Mouse (Mus musculus) kidney, adult 2 months (tissue): ENCODE measurements around the gene Tmod2. TPM values are rescaled to one million over a fixed set of nuclear protein-coding genes. Genes with fewer than 3 reads are reported as not detected.
"Not testable (repeated sequence)": the region's sequence is repeated elsewhere in the genome, so short reads cannot be mapped to it uniquely, and the experiment has no call there.

Experiments
- DNase-seq: peaks from one replicate; pipeline ENCODE4 v3.0.0; 2021
- H3K27ac ChIP-seq: fragments of 200-500 bp; 2 replicates; pipeline ENCODE4 v1.5.1; 2012; ENCODE audit warnings: low read depth, low read length, control low read depth, inconsistent platforms; ENCODE audit not compliant: insufficient read depth
- H3K27me3 ChIP-seq: fragments of 200-500 bp; replicated peaks from 2 replicates; pipeline ENCODE4 v1.6.1; 2012; ENCODE audit warnings: mild to moderate bottlenecking, moderate library complexity, low read length, inconsistent platforms; ENCODE audit not compliant: control insufficient read depth, insufficient read depth
- H3K36me3 ChIP-seq: fragments of 200-500 bp; 2 replicates; pipeline ENCODE4 v1.6.1; 2012; ENCODE audit warnings: mild to moderate bottlenecking, moderate library complexity, low read length, inconsistent platforms; ENCODE audit not compliant: control insufficient read depth, insufficient read depth
- H3K4me1 ChIP-seq: fragments of 200-500 bp; 2 replicates; pipeline ENCODE4 v1.6.1; 2011; ENCODE audit warnings: low read length; ENCODE audit not compliant: control insufficient read depth, insufficient read depth
- H3K4me3 ChIP-seq: fragments of 200-500 bp; 2 replicates; pipeline ENCODE4 v1.5.1; 2011; ENCODE audit warnings: mild to moderate bottlenecking, low read depth, low read length, control low read depth; ENCODE audit not compliant: insufficient read depth
- CTCF ChIP-seq: fragments of 200-500 bp; conservative IDR thresholded peaks from 2 replicates; pipeline ENCODE4 v1.5.1; 2011; ENCODE audit warnings: low read depth, mild to moderate bottlenecking, control low read depth, low read length, moderate library complexity, mixed read lengths; ENCODE audit not compliant: insufficient read depth, insufficient read length
- POLR2A ChIP-seq: fragments of 200-500 bp; IDR thresholded peaks from one replicate; pipeline ENCODE4 v1.6.1; 2011; ENCODE audit warnings: low read depth, low read length, control low read depth
- WGBS: fragments of 180-500 bp; shearing (Covaris S2); methylation state at CpG from one replicate; pipeline ENCODE4 v1.1.7; 2018; 5-methylcytosine and 5-hydroxymethylcytosine counted together
- polyA plus RNA-seq: library from polyadenylated mRNA; depleted of rRNA; stranded (reverse); fragments of >200 nt; gene quantifications from 2 replicates; pipeline ENCODE4 v1.2.3, GENCODE M21; 2012

The Tmod2 gene
- polyA plus RNA-seq, 1 experiment: 0.38 TPM

GRCm38 (mm10) chr9:75545514-75545913 lies 65.6 kb downstream of the Tmod2 start:
- TF ChIP-seq POLR2A (no peak), CTCF (no peak)
- H3K27ac ChIP-seq: no peak overlapping the region

GRCm38 (mm10) chr9:75541497-75541896 lies 69.6 kb downstream of the Tmod2 start:
- peak overlapping the region; percentile 70; the same call in 1 of the 2 replicates for H3K27ac ChIP-seq
- H3K4me3 ChIP-seq: no peak overlapping the region
- TF ChIP-seq POLR2A: no peak
- no peak for TF ChIP-seq CTCF
- 10% methylated on average over 5 of the region's 5 CpGs for WGBS
- peak; percentile 26 for DNase-seq
- no peaks in the 10 kb centered on the region for H3K27me3 ChIP-seq
- peaks cover 8% of the 10 kb centered on the region; the same call in 1 of the 2 replicates for H3K4me1 ChIP-seq
- H3K36me3 ChIP-seq: no peaks in the 10 kb centered on the region

More at GRCm38 (mm10) chr9:75545514-75545913, 65.6 kb downstream of the Tmod2 start:
- Histone ChIP-seq H3K36me3 (no peaks in the 10 kb centered on the region), H3K4me1 (peaks cover 8% of the 10 kb centered on the region; the same call in 1 of the 2 replicates), H3K27me3 (no peaks in the 10 kb centered on the region), H3K4me3 (no peak overlapping the region)
- no peak for DNase-seq
- WGBS: 84% methylated on average over 8 of the region's 8 CpGs

- no peak for DNase-seq
- Histone ChIP-seq H3K27me3 (no peaks in the 10 kb centered on the region), H3K4me1 (peaks cover 3% of the 10 kb centered on the region; the same call in 1 of the 2 replicates), H3K36me3 (no peaks in the 10 kb centered on the region), H3K4me3 (no peak overlapping the region), H3K27ac (no peak overlapping the region)
- WGBS: 88% methylated on average over 1 of the region's 1 CpGs
- TF ChIP-seq POLR2A: no peak
- no peak for TF ChIP-seq CTCF
Observed at GRCm38 (mm10) chr9:75536422-75536821, 74.7 kb downstream of the Tmod2 start.

GRCm38 (mm10) chr9:75534431-75534962 lies 76.6 kb downstream of the Tmod2 start:
- no peak overlapping the region for H3K4me3 ChIP-seq
- 85% methylated on average over 8 of the region's 8 CpGs for WGBS
- no peak for TF ChIP-seq CTCF
- TF ChIP-seq POLR2A: no peak

GRCm38 (mm10) chr9:75532989-75533388 lies 78.1 kb downstream of the Tmod2 start:
- DNase-seq, H3K4me3 ChIP-seq, H3K27ac ChIP-seq, H3K4me1 ChIP-seq, H3K27me3 ChIP-seq, H3K36me3 ChIP-seq: not testable (repeated sequence)
- 73% methylated on average over 9 of the region's 9 CpGs for WGBS

More at GRCm38 (mm10) chr9:75534431-75534962, 76.6 kb downstream of the Tmod2 start:
- DNase-seq: no peak
- Histone ChIP-seq H3K27ac (no peak overlapping the region), H3K27me3 (no peaks in the 10 kb centered on the region), H3K36me3 (peaks cover 2% of the 10 kb centered on the region; the same call in 1 of the 2 replicates), H3K4me1 (no peaks in the 10 kb centered on the region)

- no peaks in the 10 kb centered on the region for H3K4me1 ChIP-seq
- WGBS: 76% methylated on average over 7 of the region's 7 CpGs
- H3K27ac ChIP-seq: no peak overlapping the region
- no peak for DNase-seq
- peaks cover 4% of the 10 kb centered on the region for H3K36me3 ChIP-seq
- no peaks in the 10 kb centered on the region for H3K27me3 ChIP-seq
- no peak overlapping the region for H3K4me3 ChIP-seq
- TF ChIP-seq CTCF (no peak), POLR2A (no peak)
Observed at GRCm38 (mm10) chr9:75532461-75532860, 78.7 kb downstream of the Tmod2 start.

- TF ChIP-seq CTCF: no peak
- Histone ChIP-seq H3K27ac (no peak overlapping the region), H3K27me3 (no peaks in the 10 kb centered on the region), H3K4me3 (no peak overlapping the region), H3K36me3 (peaks cover 4% of the 10 kb centered on the region), H3K4me1 (no peaks in the 10 kb centered on the region)
- no peak for DNase-seq
- 66% methylated on average over 5 of the region's 5 CpGs for WGBS
Observed at GRCm38 (mm10) chr9:75529358-75529757, 81.8 kb downstream of the Tmod2 start.
